Mouse (Mus musculus) olfactory bulb, adult 2 months (tissue): Measurements from ENCODE around the gene Tlcd1.

Experiments used
- CTCF ChIP-seq: fragments of 200-500 bp; IDR thresholded peaks from 2 replicates; pipeline ENCODE4 v1.5.1; 2012; ENCODE audit warnings: low read depth, mild to moderate bottlenecking, low read length, moderate library complexity; ENCODE audit not compliant: insufficient read depth
- POLR2A ChIP-seq: fragments of 200-500 bp; IDR thresholded peaks from 2 replicates; pipeline ENCODE4 v1.6.1; 2012; ENCODE audit warnings: mild to moderate bottlenecking, low read depth, low read length, moderate library complexity; ENCODE audit not compliant: insufficient read depth

- TF ChIP-seq CTCF = no peak
- TF ChIP-seq POLR2A = no peak
These were observed 15.3 kb upstream of the Tlcd1 start for GRCm38 (mm10) chr11:78161169-78161568.
